8 mouse cellular contexts compared by ENCODE assay signal in the genomic region with DNA sequence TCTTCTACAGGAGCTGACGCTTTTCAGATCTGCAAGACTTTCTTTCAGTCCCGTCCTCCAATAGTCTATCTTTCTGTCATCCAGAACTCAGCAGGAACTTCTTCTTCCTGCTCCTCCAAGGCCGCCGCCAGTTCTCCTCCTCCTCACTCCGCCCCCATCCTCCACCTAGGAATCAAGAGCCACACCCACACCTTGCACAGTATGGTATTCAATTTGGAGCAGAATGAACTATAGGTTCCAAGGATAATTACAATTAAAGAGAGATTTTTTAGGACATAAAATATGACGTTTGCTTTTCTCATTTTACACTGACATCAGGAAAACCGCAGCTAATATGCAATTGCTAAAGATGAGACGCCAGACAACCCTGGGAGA. TPM values are rescaled to one million over a fixed set of nuclear protein-coding genes. Genes with fewer than 3 reads are reported as not detected.
DNase-seq lines count a peak whose midpoint lies in the region; ATAC-seq and TF ChIP-seq lines count a peak whose summit lies in the region.

No protein-coding gene starts in this region.

- H3K9me3 ChIP-seq in embryonic facial prominence, embryonic 13.5 days, result peaks cover 17% of the 10 kb centered on the region; the same call in 1 of the 2 replicates
- no peaks in the 10 kb centered on the region; the same call in 1 of the 2 replicates for H3K9me3 ChIP-seq in intestine, embryonic 16.5 days (ENCODE audit: control insufficient read depth, low read length)
- no peaks in the 10 kb centered on the region for H3K9me3 ChIP-seq in neural tube, embryonic 12.5 days

- H3K4me2 ChIP-seq in embryonic facial prominence, embryonic 13.5 days, result peak overlapping the region; percentile 56
- peak overlapping the region; percentile 51 for H3K4me2 ChIP-seq in intestine, embryonic 16.5 days (ENCODE audit: low read depth, low read length)
- peak overlapping the region; percentile 48 for H3K4me2 ChIP-seq in neural tube, embryonic 12.5 days (replicated peaks)

- H3K4me3 ChIP-seq in left cerebral cortex, adult 2 months, result peak overlapping the region; percentile 53
- H3K4me3 ChIP-seq in embryonic facial prominence, embryonic 13.5 days, result peak overlapping the region; percentile 62
- peak overlapping the region; percentile 65 for H3K4me3 ChIP-seq in intestine, embryonic 16.5 days (ENCODE audit: low read length)
- H3K4me3 ChIP-seq in neural tube, embryonic 12.5 days, result peak overlapping the region; percentile 54

- no peak for TF ChIP-seq CTCF in left cerebral cortex, adult 2 months (IDR thresholded peaks at IDR 0.05)

- H3K27me3 ChIP-seq in embryonic facial prominence, embryonic 13.5 days, result no peaks in the 10 kb centered on the region
- no peaks in the 10 kb centered on the region for H3K27me3 ChIP-seq in intestine, embryonic 16.5 days (replicated peaks; ENCODE audit: control insufficient read depth, insufficient read depth, low read length)
- H3K27me3 ChIP-seq in neural tube, embryonic 12.5 days (replicated peaks), result no peaks in the 10 kb centered on the region

- intact Hi-C loops in left cerebral cortex, adult 2 months (cut with DNase I), result no loop called here
- intact Hi-C loops in left cerebral cortex, postnatal 10 days (cut with DNase I), result no loop called here

- H3K4me1 ChIP-seq in embryonic facial prominence, embryonic 13.5 days, result no peaks in the 10 kb centered on the region
- H3K4me1 ChIP-seq in intestine, embryonic 16.5 days (ENCODE audit: control insufficient read depth, insufficient read depth, low read length), result no peaks in the 10 kb centered on the region
- no peaks in the 10 kb centered on the region for H3K4me1 ChIP-seq in neural tube, embryonic 12.5 days

- DNase-seq in left cerebral cortex, adult 2 months (ENCODE audit: extremely low spot score in 1 of 2, low spot score in 2 of 2), result no peak
- DNase-seq in left cerebral cortex, postnatal 10 days (ENCODE audit: extremely low spot score in 1 of 2, low spot score in 2 of 2), result no peak
- DNase-seq in Muller cell, postnatal 12 days (ENCODE audit: inconsistent ontology term), result no peak
- no peak for DNase-seq in thymus, postnatal 10 days (ENCODE audit: low spot score in 2 of 2)
- DNase-seq in ovary, postnatal 10 days (ENCODE audit: low spot score), result no peak

- ATAC-seq in embryonic facial prominence, embryonic 13.5 days (ENCODE audit: insufficient number of reproducible peaks, insufficient read depth, low FRiP score, low TSS enrichment, low read depth), result no peak
- peak; percentile 98 for ATAC-seq in intestine, embryonic 16.5 days
- peak; percentile 93 for ATAC-seq in neural tube, embryonic 12.5 days (ENCODE audit: low FRiP score, low read depth)

- no peak overlapping the region for H3K27ac ChIP-seq in left cerebral cortex, adult 2 months
- H3K27ac ChIP-seq in embryonic facial prominence, embryonic 13.5 days, result no peak overlapping the region
- H3K27ac ChIP-seq in intestine, embryonic 16.5 days (ENCODE audit: low read length), result no peak overlapping the region
- no peak overlapping the region for H3K27ac ChIP-seq in neural tube, embryonic 12.5 days

- 20% methylated on average over 8 of the region's 8 CpGs for WGBS in embryonic facial prominence, embryonic 13.5 days
- WGBS in intestine, embryonic 16.5 days, result 20% methylated on average over 8 of the region's 8 CpGs
- 28% methylated on average over 8 of the region's 8 CpGs for WGBS in neural tube, embryonic 12.5 days

- H3K36me3 ChIP-seq in embryonic facial prominence, embryonic 13.5 days, result peaks cover 14% of the 10 kb centered on the region; the same call in 1 of the 2 replicates
- H3K36me3 ChIP-seq in intestine, embryonic 16.5 days (ENCODE audit: control insufficient read depth, insufficient read depth, low read length), result no peaks in the 10 kb centered on the region
- H3K36me3 ChIP-seq in neural tube, embryonic 12.5 days, result no peaks in the 10 kb centered on the region

- peak overlapping the region; percentile 73 for H3K9ac ChIP-seq in embryonic facial prominence, embryonic 13.5 days
- H3K9ac ChIP-seq in intestine, embryonic 16.5 days (ENCODE audit: low read depth, low read length), result peak overlapping the region; percentile 63
- 0 out of 2 replicates have a peak overlapping the region, but pooled peaks have one; percentile 55 for H3K9ac ChIP-seq in neural tube, embryonic 12.5 days

RNA-seq across cellular contexts. Expression of gene 6720489N17Rik, which starts 29.4 kb away (rescaled TPM):
- 1 to 10 TPM; 3.3 TPM for total RNA-seq in left cerebral cortex, adult 2 months (2021)
- total RNA-seq in left cerebral cortex, postnatal 10 days (2021), result 1 to 10 TPM; 3.3 to 3.5 TPM
- 13.7 and 14.8 TPM in 2 replicates for polyA plus RNA-seq in embryonic facial prominence, embryonic 13.5 days (2015; fragmentation: Nextera tagmentation; extraction: Ambion mirVana)
- 5.4 and 9.3 TPM in 2 replicates for polyA plus RNA-seq in intestine, embryonic 16.5 days (2015; fragmentation: Nextera tagmentation; extraction: Ambion mirVana)
- polyA plus RNA-seq in neural tube, embryonic 12.5 days (2016; fragmentation: Nextera tagmentation; extraction: Ambion mirVana), result 10.6 and 10.9 TPM in 2 replicates
